Comparison of ENCODE assay signal across 9 mouse cellular contexts in genomic region chr2:67564851-67565479, GRCm38 (mm10). TPM values are rescaled to one million over a fixed set of nuclear protein-coding genes. Genes with fewer than 3 reads are reported as not detected.
DNase-seq lines count a peak whose midpoint lies in the region; ATAC-seq and TF ChIP-seq lines count a peak whose summit lies in the region.
"Had no signal": no experiment of that assay in that cellular context is flagged by ENCODE, and none has a peak within 500 bp of the region (broad histone marks: within the 10 kb centered on the region; RNA-seq: fewer than 3 reads in every experiment).

No protein-coding gene starts in this region.

- TF ChIP-seq CTCF in lung, embryonic 14.5 days (IDR thresholded peaks at IDR 0.05; ENCODE audit: low read depth), result peak; percentile 49

- peak; percentile 83 for ATAC-seq in forebrain, embryonic 15.5 days (replicated peaks)
- peak; percentile 84 for ATAC-seq in lung, embryonic 14.5 days (ENCODE audit: insufficient read depth)

- peaks cover 16% of the 10 kb centered on the region for H3K4me1 ChIP-seq in forebrain, embryonic 15.5 days
- 0 out of 2 replicates have a peak, but pooled peaks cover 5% of the 10 kb centered on the region for H3K4me1 ChIP-seq in lung, embryonic 14.5 days (ENCODE audit: insufficient read depth)

- peak overlapping the region; percentile 99 for H3K27ac ChIP-seq in forebrain, embryonic 15.5 days (replicated peaks)
- no peak overlapping the region for H3K27ac ChIP-seq in lung, embryonic 14.5 days (ENCODE audit: low read depth)

- H3K4me3 ChIP-seq in forebrain, embryonic 15.5 days, result peak overlapping the region; percentile 75
- peak overlapping the region; percentile 66 for H3K4me3 ChIP-seq in lung, embryonic 14.5 days (ENCODE audit: low read depth, low read length)

- no peaks in the 10 kb centered on the region for H3K9me3 ChIP-seq in forebrain, embryonic 15.5 days
- no peaks in the 10 kb centered on the region for H3K9me3 ChIP-seq in lung, embryonic 14.5 days (ENCODE audit: low read depth, low read length)

- peak; percentile 21 for DNase-seq in urinary bladder, adult 2 months (ENCODE audit: low spot score)
- no peak for DNase-seq in urinary bladder, postnatal 10 days (ENCODE audit: low spot score)
- peak; percentile 38 for DNase-seq in heart, postnatal 14 days
- DNase-seq in layer of hippocampus, postnatal 14 days (ENCODE audit: low spot score in 2 of 2), result peak; percentile 72 to 73
- DNase-seq in lung, embryonic 14.5 days, result peak; percentile 69
- peak; percentile 67 for DNase-seq in right cerebral cortex, postnatal 25 days
- DNase-seq in adrenal gland, adult 2 months, result no peak

- 2% methylated on average over 23 of the region's 23 CpGs for WGBS in forebrain, embryonic 15.5 days
- WGBS in lung, embryonic 14.5 days, result 1% methylated on average over 23 of the region's 23 CpGs

- peak overlapping the region; percentile 81 for H3K4me2 ChIP-seq in forebrain, embryonic 15.5 days (replicated peaks)
- peak overlapping the region; percentile 94 for H3K4me2 ChIP-seq in lung, embryonic 14.5 days

- H3K36me3 ChIP-seq in forebrain, embryonic 15.5 days, result no peaks in the 10 kb centered on the region
- no peaks in the 10 kb centered on the region for H3K36me3 ChIP-seq in lung, embryonic 14.5 days (ENCODE audit: insufficient read depth)

- peak overlapping the region; percentile 82 for H3K9ac ChIP-seq in forebrain, embryonic 15.5 days (replicated peaks)
- peak overlapping the region; percentile 51 for H3K9ac ChIP-seq in lung, embryonic 14.5 days

- intact Hi-C loops in heart, postnatal 14 days (cut with DNase I), result loop anchor here (10.0 kb wide), 1 partner anchor 780 kb away; no protein-coding TSS in a partner anchor

- no peaks in the 10 kb centered on the region for H3K27me3 ChIP-seq in forebrain, embryonic 15.5 days
- H3K27me3 ChIP-seq in lung, embryonic 14.5 days (ENCODE audit: insufficient read depth, low read length), result peaks cover 5% of the 10 kb centered on the region; the same call in 1 of the 2 replicates

RNA-seq across cellular contexts. Expression of gene B3galt1, which starts 0.7 kb away (rescaled TPM):
- polyA plus RNA-seq in urinary bladder, adult 2 months (2012; rRNA removed), result 2.3 and 3.7 TPM in 2 replicates
- polyA plus RNA-seq in forebrain, embryonic 15.5 days (2015; fragmentation: Nextera tagmentation; extraction: Ambion mirVana), result 49.9 and 56.0 TPM in 2 replicates
- total RNA-seq in heart, postnatal 14 days (2021), result 1 to 10 TPM; 2.8 to 4.6 TPM
- total RNA-seq in layer of hippocampus, postnatal 14 days (2021), result 10 to 100 TPM; 85.3 to 88.1 TPM
- polyA plus RNA-seq in lung, embryonic 14.5 days (2014; fragmentation: Nextera tagmentation; extraction: Ambion mirVana), result 2.9 and 3.4 TPM in 2 replicates
- total RNA-seq in adrenal gland, adult 2 months (2021), result 1 to 10 TPM; 4.0 to 4.1 TPM
- 0.18 and 0.19 TPM in 2 replicates for polyA plus RNA-seq in adrenal gland, adult 2 months (2012; rRNA removed)
- total RNA-seq: neutrophil, adult 5-6 weeks had no signal

Comparison
In these comparisons a context has a peak if more than half of its experiments do, and no peak if none do; other contexts are left out.
1. DNase-seq: peak in urinary bladder, adult 2 months (single experiment), heart, postnatal 14 days (2 of 2), layer of hippocampus, postnatal 14 days (2 of 2), lung, embryonic 14.5 days (single experiment) and right cerebral cortex, postnatal 25 days (single experiment); none in urinary bladder, postnatal 10 days (single experiment) and adrenal gland, adult 2 months (single experiment).
2. RNA of gene B3galt1, which starts 0.7 kb away (polyA plus RNA-seq): 49.9 to 56.0 TPM in forebrain, embryonic 15.5 days; 2.9 to 3.4 TPM in lung, embryonic 14.5 days, 2.3 to 3.7 TPM in urinary bladder, adult 2 months and 0.18 to 0.19 TPM in adrenal gland, adult 2 months; every median in the first group is over 10 times any median in the second.